Mouse (Mus musculus): ENCODE data around the gene Irak4.

The Irak4 gene

DNA sequence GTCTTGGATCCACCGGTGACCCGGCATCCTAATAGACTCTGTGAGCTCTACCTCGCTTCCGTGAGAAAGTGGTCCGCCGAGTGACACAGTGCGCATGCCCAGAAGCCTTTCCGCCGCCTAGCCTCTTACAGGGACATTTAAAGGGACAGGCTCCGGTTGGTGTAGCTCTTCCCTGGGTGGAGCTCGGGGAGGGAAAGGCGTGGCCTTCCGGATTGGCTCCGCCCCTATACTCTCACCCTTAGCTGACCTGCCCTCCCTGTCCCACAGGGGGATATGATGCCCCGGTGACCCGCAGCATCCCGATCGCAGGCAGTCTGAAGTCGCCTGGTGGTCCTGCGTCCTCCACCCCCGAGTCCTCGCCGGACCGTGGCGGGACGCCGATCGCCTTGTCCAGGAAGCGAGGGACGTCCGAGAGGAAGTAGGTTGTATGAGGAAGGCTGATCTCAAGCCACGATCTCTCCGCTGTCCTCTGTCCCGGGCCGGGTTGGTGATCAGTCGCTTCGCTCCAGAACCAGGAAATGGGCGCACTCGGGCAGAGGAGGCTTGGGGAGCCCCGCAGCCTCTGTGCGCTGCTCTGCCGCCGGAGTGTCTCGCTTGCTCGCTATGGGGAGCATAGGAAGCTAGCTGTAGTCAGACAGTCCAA is at the start of gene Irak4, which contains the start of gene Pus7l:
Gene Irak4 (plus strand): TSS at position 235 of the 643 bp plus-strand sequence.
Gene Pus7l (minus strand): TSS at position 139 of the 643 bp plus-strand sequence.
- peak; percentile 97 for DNase-seq

DNA sequence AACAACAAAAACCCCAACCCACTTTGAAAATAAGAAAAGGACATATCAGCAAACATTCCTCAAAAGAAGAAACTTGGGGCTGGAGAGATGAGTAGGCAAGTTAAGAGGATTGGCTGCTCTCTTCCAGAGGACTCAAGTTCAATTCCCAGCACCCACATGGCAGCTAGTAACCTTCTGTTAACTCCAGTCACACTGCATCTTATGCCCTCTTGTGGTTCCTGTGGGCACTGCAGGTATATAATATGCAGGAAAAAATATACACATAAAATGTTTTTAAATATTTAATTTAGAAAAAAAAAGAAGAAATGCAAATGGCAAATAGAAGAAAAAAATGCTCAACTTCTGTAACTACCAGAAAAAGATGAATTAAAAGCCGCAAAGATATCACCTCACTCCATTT is 49.0 kb upstream of the Irak4 start:
- DNase-seq, result no peak

DNA sequence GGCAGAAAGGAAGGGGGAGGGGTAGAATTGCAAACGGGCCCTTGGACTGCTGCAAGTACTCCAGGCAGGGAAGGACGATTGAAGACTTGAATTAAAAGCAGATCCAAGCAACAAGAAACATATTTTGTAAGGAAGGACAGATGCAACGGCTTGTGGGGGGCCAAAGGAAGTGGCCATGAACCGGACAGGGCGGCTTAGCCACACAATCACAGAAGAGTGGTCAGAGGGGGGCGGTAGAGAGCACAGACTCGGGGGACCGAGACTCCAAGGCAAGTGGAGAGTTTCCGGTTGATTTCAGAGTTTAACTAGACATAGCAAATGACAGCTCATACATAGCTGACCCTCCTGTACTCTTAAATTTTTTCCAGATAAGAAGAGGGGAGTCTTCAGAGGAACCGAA is 47.5 kb upstream of the Irak4 start:
- no peak for DNase-seq

DNA sequence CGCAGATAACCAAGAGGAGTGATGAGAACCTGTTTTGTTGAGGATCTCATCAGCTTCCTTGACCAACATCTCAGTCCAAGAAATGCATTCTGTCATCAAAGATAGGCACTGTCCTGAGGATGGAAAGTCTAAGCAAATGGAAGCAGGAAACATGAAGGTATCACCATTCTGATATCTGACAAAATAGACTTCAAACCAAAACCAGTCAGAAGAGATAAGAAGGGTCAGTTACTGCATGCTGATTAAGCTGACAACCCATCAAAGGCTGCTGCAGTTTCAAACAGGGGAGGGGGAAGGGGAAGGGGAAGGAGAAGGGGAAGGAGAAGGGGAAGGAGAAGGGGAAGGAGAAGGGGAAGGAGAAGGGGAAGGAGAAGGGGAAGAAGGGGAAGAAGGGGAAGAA is 44.2 kb upstream of the Irak4 start:
- no peak for DNase-seq

DNA sequence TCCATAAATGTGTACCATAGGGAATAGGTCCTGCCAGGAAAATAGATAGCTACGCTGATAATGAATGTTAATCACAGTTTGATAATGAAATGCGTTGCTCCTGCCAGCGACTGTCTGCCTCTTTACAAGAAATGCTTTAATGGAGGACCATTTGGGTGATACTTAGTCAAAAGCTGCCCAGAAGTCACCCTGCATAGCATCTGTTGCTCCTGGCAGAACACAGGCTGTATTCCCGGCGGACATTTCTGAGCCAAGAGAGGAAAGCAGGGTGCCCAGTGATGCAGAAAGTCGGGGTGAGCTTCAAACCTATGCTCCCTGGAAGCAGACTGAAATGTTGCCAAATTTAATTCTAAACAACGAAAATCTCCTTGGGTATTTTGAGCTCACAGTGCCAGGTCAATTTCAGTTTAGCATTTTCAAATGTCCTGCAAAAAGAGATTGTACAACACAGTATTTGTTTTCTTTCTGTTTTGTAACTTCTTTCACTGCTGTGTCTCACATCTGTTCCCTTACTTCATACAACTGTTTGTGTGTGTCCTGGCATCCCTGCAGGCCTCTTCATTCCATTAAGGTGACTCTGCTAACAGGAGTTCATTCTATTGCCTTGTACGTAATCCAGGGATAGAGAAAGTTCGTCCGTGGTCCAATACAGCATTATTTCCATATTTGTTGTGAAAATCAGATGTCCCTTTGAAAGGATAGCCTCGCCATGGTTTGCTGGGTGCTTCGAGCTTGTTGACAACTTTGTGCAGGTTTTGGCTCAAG is 39.8 kb upstream of the Irak4 start:
- DNase-seq, result no peak

DNA sequence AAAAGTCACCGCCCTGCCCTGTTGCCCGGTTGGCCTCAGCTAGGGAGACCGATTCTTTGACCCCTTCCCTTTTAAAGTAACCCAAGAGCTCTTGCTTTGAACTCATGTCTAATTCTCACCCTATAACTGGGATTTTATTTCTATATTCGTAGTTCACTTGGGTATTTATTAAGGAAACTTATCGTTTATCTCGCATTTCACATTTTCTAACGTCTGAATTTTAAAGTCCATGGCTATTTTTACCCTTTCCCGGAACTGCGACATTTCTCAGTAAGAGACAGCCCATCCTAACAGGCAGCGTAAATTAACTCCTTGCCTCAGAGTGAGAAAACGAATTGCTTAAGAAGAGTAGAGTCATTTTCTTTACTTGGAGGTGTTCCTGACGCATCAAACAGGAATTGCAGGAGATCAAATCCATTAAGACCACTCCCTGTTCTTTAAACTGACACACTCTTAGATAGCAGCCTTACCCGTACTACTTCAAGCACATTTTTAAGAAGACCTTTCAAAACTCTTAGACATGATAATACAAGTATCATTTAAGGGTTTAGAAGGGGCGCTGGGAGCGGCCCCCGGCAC is 25.4 kb upstream of the Irak4 start:
- DNase-seq, result no peak

DNA sequence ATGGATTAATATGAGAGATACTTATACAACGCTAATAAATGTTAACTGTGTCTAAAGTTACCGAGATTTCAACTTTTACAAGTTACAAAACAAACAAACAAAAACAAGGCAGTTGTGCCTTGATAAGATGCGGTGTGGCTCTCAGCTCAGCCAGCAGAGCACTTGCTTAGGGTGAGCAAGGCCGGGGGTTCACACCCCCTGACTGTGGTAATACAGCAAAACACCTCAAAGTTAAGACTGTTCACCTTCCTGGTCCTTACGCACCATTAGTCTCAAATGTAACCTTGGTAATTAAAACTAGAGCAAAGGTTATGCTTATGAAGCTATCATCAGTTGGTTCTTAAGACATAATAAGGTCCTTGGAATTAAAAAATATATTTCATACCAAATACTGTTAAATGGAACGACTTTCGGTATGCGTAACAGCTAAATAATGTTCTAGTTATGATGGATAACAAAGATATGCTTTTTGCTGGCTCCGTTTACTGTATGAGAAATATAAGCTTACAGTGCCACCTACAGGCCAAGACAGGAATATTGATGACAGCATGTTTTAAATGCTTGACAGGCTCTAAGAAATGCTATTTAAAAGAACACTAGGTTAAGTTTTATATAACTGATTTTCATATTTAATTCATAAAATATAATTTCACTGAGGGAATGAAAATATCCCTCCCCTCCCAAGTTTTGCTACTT is 23.1 kb upstream of the Irak4 start:
- peak; percentile 56 for DNase-seq

DNA sequence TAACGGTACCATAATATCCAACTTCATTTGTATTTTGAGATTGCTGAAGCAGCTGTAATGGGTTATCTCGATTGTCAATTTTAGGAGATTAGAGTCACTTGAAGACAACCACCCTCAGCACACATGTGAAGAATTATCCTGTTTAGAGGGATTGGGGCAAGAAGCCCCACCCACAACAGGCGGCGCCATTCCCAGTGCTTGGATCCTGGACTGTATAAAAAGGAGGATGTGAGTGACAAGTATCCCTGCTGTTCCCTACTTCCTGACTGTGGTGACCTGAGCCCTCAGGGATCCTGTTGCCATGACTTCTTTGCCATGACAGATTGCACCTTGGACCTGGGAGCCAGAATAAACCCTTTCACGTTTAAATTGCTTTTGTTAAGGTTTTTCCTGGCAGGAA is 22.5 kb upstream of the Irak4 start:
- DNase-seq, result no peak

DNA sequence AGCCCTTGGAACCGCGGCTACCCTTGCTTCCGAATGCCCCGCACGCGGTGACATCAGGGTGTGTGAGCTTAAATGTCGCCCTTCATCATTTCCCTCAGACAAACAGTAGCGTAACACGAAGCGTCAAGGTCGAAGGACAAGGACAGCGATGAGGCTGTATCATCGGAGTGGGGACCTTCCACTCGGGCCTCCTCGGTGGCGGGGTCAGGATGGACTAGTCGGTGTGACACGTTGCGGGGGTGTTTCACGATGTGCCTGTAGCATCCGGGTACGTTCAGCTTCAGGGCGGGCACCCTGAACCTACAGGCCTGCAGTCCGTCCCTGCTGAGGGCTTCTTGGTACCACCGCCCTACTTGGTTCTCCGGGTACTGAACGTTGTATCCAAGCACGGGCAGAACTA is 20.2 kb upstream of the Irak4 start:
- no peak for DNase-seq

DNA sequence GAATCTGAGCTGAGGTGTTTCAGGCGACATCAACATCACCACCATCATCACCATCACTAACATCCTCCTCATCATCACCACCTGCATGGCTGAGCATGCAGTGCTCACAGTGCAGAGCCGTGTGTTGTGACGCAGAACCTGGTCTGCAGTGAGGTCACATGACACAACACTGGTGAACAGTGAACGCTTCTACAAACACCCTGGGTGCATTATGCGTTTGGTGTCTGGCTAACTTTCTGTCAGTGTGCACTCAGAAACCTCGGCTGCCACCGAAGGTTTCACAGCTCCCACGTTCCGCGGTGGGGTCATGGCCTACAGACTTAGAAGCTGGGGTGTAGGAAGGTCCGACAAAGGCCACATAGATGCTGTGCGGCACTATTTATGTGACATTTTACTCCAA is 18.5 kb upstream of the Irak4 start:
- DNase-seq, result no peak

DNA sequence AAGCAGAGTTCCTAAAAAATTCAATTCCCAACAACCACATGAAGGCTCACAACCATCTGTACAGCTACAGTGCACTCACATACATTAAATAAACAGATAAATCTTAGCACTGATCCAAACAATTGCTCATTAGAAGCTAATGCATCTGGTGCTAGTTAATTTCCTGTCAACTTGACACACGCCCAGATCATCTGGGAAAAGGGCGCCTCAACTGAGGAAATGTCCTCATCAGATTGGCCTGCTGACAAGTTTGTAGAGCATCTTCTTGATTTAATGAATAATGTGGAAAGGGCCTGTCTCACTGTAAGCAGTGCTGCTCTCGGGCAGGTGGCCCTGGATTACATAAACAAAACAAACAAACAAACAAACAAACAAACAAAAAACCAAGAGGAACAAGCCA is 12.9 kb upstream of the Irak4 start:
- DNase-seq, result no peak

DNA sequence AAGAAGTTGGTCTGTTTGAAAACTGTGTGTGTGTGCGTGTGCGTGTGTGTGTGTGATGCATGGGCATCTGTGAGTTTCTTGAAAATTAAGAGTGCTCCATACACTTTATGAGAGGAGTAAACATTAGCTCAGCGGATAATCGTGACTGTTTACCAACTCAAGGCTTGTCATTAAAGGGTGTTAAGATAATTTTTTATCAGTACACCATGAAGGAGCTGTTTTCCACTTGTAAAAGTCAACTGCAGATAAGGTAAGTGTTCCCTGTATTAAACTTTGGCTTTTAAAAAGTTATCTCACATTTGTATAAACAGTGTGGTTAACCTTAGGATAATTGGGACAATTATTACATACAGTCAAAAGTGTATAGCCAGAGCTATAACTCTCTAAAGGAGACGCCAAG is 11.1 kb upstream of the Irak4 start:
- no peak for DNase-seq

DNA sequence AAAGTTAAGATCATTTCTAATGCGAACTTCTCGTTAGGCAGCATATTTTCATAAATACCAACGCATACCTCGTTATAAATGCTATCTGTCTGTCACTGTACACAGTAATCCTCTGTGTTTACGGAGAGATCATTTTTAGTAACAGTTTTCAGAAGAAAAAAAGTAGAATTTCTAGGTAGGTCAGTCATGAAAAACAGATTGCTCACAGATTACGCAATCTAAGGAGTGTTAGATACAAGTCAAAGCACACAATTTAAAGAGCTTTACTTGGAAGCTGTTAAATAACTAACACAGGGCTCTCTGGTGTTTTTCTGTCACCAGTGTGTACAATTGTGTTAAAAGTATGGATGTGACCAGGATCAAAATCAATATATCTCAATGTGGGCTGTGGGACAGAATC is 10.5 kb upstream of the Irak4 start:
- no peak for DNase-seq

DNA sequence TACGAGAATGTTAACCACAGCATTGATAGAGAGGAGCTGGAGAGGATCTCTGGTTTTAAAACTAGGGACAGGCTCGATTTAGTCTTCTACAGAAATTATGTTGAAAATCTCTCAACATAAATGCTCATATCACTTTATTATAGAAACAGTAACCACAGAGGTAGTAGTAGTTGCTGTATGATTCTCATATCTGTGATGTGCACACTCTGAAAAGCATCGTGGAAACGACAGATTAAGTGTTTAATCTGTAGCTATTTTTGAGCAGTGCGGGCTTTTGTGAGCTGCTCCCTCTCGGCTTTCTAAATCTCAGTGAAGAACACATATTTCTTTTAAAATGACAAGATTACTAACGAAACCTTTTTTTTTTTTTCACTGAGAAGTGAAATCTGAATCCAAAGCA is 7.9 kb upstream of the Irak4 start:
- no peak for DNase-seq

DNA sequence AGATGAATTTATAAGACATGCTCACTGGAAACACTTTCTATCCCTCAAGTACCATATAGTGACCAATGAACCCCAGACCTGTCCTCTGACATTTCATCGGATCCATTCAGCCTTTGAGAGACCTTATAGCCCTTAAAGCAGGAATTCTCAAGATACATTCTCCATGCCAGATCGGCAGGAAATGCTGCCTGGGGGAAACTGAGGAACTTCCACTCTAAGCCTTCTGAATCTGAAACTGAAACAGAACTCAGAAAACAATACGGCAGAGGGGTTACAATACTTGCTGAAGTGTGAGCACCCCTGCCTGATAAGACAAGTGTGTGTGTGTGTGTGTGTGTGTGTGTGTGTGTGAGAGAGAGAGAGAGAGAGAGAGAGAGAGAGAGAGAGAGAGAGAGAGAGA is 4.1 kb upstream of the Irak4 start:
- no peak for DNase-seq

DNA sequence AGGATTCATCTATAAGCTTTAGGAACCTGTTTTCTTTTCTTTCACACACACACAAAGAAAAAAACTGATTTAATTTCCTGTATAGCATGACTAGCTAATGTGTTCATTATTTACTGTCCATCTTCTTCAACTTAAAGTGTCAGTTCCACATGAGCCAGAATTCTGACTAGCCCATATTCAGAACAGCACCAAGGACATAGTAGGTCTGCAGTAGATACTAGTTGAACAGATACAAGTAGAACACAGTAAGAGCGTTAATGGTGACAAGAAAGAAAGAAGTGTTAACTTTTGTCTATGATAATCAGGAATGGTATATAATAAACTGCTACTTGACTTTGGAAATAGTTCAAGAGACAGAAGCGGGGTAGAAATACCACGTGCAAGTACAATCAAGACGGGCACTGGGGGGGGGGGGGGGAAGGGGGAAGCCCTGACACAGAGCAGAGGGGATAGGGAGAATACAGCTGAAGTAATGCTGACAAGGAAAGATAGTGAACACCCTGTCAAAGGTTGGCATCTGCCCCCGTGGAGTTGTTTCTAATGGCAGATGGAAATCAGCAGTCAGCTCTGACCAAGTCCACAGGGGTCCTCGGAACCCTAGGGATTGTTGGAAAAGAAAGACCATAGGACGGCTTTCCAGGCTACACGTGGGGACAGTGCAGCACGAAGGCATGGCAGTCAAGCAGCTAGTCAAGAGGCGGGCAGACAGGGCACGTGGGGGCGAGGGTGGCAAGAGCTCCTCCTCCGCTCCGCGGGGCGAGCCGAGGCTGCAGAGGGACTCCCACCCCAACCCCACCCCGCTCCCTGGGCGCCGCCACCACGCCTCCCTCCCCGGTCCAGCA is 655 bp upstream of the Irak4 start:
- DNase-seq, result no peak

DNA sequence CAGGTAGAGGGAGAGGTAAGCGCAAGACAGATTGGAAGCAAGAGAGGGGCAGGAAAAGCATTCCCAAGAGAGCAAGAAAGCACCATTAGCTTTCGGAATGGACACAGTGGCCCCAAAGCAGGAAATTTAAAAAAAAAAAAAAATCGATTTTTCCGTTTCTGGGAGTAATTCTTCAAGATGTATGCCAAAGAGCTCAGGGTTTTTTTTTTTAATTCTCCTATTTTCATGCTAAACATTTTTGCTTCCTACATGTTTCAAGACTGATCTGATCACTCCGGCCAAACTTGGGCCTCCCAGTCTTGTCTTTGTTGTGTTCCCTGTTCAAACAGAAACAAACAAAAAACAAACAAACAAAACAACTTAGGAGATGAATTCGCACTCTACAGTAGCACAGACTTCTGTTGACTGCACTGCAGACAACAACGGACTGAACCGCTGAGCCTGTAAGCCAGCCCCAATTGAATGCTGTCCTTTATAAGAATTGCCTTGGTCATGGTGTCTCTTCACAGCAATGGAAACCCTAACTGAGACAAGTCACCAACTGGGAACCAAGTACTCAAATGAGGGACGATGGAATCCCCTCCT is 701 bp downstream of the Irak4 start:
- no peak for DNase-seq

DNA sequence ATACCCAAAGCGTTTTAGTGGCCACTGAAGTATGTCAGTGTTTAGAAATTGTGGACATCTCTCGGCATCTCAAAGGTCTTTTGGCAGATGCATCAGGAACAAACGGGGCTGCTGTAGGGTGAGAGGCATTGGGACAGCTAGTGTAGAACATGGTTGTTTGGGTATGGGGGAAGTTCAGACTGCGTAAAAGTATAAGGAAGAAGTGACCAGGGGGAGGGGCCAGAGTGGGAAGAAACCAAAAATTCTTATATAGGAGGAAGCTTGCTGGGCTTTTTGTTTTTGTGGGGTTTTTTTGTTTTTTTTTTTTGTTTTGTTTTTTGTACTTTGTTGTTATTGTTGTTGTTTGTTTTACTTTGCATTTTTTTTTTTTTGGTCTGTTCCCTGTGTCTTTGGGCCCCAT is 1.4 kb downstream of the Irak4 start:
- DNase-seq, result no peak

DNA sequence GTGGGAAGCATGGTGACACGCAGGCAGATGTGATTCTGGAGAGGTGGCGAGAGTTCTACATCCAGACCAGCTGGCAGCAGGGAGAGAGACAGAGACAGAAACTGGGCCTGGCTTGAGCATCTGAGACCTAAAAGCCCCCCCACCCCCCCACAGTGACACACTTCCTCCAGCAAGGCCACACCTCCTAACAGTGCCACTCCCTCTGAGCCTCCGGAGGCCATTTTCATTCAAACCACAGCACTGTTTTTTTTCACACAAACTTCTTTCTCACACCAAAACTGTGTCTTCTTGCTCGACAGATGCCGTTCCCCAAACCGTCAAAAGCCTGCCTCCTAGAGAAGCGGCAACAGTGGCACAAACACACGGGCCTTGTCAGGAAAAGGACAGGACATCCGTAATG is 10.1 kb downstream of the Irak4 start:
- no peak for DNase-seq

DNA sequence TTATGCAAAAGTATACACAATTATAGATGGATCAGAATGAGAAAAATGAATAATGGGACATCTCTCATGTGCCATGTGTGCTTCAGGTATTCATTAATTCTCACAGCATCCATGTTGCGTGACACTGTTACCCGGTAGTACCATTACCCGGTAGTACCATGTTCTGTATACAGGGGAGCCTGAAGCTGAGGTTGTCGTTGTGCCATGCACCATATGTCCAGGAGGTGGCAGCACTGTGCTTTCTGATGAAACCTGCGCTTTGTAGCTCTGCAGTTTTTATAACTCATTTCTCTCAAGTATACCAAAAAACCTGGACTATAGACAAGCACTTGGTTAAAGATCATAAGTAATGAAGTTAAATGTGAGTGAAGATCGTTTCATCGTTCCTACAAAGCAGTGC is 14.0 kb downstream of the Irak4 start:
- peak; percentile 91 for DNase-seq

DNA sequence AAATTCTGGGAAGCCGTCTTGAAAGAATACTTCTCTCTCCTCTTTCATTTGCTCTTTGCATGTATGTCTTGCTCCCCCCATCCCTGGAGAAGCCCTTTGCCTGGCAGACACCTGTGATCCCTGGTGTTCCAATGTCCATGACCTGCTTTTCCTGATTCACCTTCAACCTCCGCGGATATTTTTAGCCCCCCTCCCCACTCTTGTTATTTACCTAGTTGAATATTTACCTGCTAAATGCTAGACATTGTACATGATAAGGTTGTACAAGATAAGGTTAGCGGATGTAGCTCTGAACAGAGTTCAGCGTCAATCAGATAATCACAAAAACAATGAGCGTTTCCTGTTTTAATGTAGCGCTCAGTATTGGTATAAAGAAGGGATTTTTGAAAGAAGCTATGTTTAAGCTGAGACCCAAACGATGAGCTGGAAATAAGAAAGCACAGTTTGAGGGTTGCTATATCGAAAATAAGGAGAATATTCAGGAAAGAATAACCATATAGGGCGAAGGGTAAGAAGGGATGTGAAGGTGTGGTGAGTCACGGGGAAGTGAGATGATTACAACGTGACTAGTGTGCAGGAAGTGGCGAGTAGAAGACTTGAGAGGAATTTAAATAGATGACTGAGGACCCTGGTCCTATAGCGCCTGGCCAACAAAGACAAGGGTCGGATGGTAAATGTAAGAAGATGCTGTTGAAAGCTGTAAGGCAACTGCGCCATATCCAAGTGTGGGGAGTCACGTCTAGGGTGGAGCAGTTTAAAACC is 15.6 kb downstream of the Irak4 start:
- DNase-seq, result no peak

DNA sequence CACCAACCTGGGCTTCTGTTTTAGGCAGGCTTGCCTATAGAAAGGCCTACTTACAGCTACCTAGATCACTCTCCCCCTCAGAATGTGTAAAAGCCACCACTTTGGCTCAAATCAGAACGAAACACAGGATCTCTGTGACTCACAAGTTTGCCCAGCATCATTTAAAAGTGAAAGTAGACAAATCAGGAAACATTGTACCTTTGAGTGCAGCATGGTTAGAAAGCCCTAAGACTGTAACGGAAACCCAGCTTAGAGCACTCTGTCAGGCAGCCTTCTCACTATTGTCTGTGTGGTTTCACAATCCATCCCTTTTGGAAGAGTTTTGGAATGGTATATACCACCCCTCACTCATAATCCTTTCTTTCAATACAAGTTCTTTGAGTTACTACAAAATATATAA is 21.5 kb downstream of the Irak4 start:
- no peak for DNase-seq
